Mouse (Mus musculus): ENCODE results near the gene Prpsap1. TPM values are rescaled to one million over a fixed set of nuclear protein-coding genes. Genes with fewer than 3 reads are reported as not detected.
A peak's percentile ranks its signal among the peaks of the same experiment; 100 is the strongest.

Gene Prpsap1
- total and polyA plus RNA-seq, 3 experiments: 79.8 to 114 (median 114) TPM

- peaks cover 0 to 3% of the 10 kb centered on the region in 2 experiments; a peak in 1 of 4 replicates for H3K4me1 ChIP-seq (ENCODE audit: control insufficient read depth in 1 of 2, insufficient read depth in 2 of 2)
- no peaks in the 10 kb centered on the region for H3K36me3 ChIP-seq (replicated peaks in 1 of 2; ENCODE audit: control insufficient read depth in 1 of 2, insufficient read depth in 1 of 2, low read length in 1 of 2)
- no peaks in the 10 kb centered on the region for H3K79me2 ChIP-seq (replicated peaks; ENCODE audit: control insufficient read depth, extremely low read depth, insufficient read depth, poor library complexity, severe bottlenecking)
- in situ Hi-C loops (cut with MboI; ENCODE audit: low pct_ligation_motif_present, low pct_unique_long_range_greater_than_20kb, low sequenced_read_pairs): no loop called here
- peaks cover 8% of the 10 kb centered on the region for H3K9me3 ChIP-seq (replicated peaks; ENCODE audit: low read length)
- no peak overlapping the region for H3K9ac ChIP-seq (ENCODE audit: insufficient read depth, low read depth)
- H3K27ac ChIP-seq (ENCODE audit: insufficient read depth, low read depth): no peak overlapping the region
- H3K4me3 ChIP-seq (replicated peaks in 1 of 3; ENCODE audit: low read depth in 2 of 3, low read length in 2 of 3, poor library complexity in 1 of 3): no peak overlapping the region
- peaks cover 28% of the 10 kb centered on the region for H3K27me3 ChIP-seq (replicated peaks)
- H3K4me2 ChIP-seq (ENCODE audit: insufficient read depth, low read depth, poor library complexity, severe bottlenecking): no peak overlapping the region
- DNase-seq (ENCODE audit: extremely low read depth): no peak
- dilution Hi-C loops (cut with MboI; ENCODE audit: extremely low pct_ligation_motif_present, extremely low pct_unique_long_range_greater_than_20kb, low sequenced_read_pairs): no loop called here
- no peak for TF ChIP-seq GABPA (IDR thresholded peaks at IDR 0.05; ENCODE audit: insufficient replicate concordance, low read depth, low read length)
- TF ChIP-seq BHLHE40 (IDR thresholded peaks at IDR 0.05; ENCODE audit: low read depth, low read length): peak; percentile 24; the same call in 1 of the 2 replicates
Measured at GRCm38 (mm10) chr11:116513531-116514038, 19.6 kb upstream of the Prpsap1 start.

- in situ Hi-C loops (cut with MboI; ENCODE audit: low pct_ligation_motif_present, low pct_unique_long_range_greater_than_20kb, low sequenced_read_pairs): no loop called here
Measured at GRCm38 (mm10) chr11:116512987-116513386, 19.0 kb upstream of the Prpsap1 start.

GRCm38 (mm10) chr11:116512154-116512553, 18.2 kb upstream of the Prpsap1 start:
- Histone ChIP-seq H3K9ac (ENCODE audit: insufficient read depth, low read depth) (no peak overlapping the region), H3K27ac (ENCODE audit: insufficient read depth, low read depth) (no peak overlapping the region), H3K4me3 (replicated peaks in 1 of 3; ENCODE audit: low read depth in 2 of 3, low read length in 2 of 3, poor library complexity in 1 of 3) (no peak overlapping the region), H3K36me3 (replicated peaks in 1 of 2; ENCODE audit: control insufficient read depth in 1 of 2, insufficient read depth in 1 of 2, low read length in 1 of 2) (no peaks in the 10 kb centered on the region), H3K4me1 (ENCODE audit: control insufficient read depth in 1 of 2, insufficient read depth in 2 of 2) (peaks cover 0 to 3% of the 10 kb centered on the region in 2 experiments; a peak in 1 of 4 replicates), H3K9me3 (replicated peaks; ENCODE audit: low read length) (peaks cover 8% of the 10 kb centered on the region), H3K27me3 (replicated peaks) (peaks cover 27% of the 10 kb centered on the region), H3K79me2 (replicated peaks; ENCODE audit: control insufficient read depth, extremely low read depth, insufficient read depth, poor library complexity, severe bottlenecking) (no peaks in the 10 kb centered on the region), H3K4me2 (ENCODE audit: insufficient read depth, low read depth, poor library complexity, severe bottlenecking) (no peak overlapping the region)
- dilution Hi-C loops (cut with MboI; ENCODE audit: extremely low pct_ligation_motif_present, extremely low pct_unique_long_range_greater_than_20kb, low sequenced_read_pairs): no loop called here
- TF ChIP-seq ZNF384 (IDR thresholded peaks at IDR 0.05; ENCODE audit: low read depth, low read length): no peak
- TF ChIP-seq TBP (conservative IDR thresholded peaks at IDR 0.05; ENCODE audit: low read depth, low read length): no peak
- TF ChIP-seq ETS1 (conservative IDR thresholded peaks at IDR 0.05; ENCODE audit: low read depth, low read length): no peak
- TF ChIP-seq E2F4 (IDR thresholded peaks at IDR 0.05; ENCODE audit: insufficient replicate concordance, low read depth, low read length): no peak
- TF ChIP-seq MYC (IDR thresholded peaks at IDR 0.05; ENCODE audit: low read depth, low read length): no peak
- TF ChIP-seq PAX5 (IDR thresholded peaks at IDR 0.05; ENCODE audit: low read length): no peak
- in situ Hi-C loops (cut with MboI; ENCODE audit: low pct_ligation_motif_present, low pct_unique_long_range_greater_than_20kb, low sequenced_read_pairs): no loop called here
- DNase-seq (ENCODE audit: extremely low read depth): no peak

More at GRCm38 (mm10) chr11:116512987-116513386, 19.0 kb upstream of the Prpsap1 start:
- peaks cover 0 to 3% of the 10 kb centered on the region in 2 experiments; a peak in 1 of 4 replicates for H3K4me1 ChIP-seq (ENCODE audit: control insufficient read depth in 1 of 2, insufficient read depth in 2 of 2)
- TF ChIP-seq MYC (IDR thresholded peaks at IDR 0.05; ENCODE audit: low read depth, low read length) (no peak), MAX (IDR thresholded peaks at IDR 0.05; ENCODE audit: low read length) (no peak), CHD1 (IDR thresholded peaks at IDR 0.05; ENCODE audit: low read depth, low read length) (no peak), E2F4 (IDR thresholded peaks at IDR 0.05; ENCODE audit: insufficient replicate concordance, low read depth, low read length) (no peak), TBP (conservative IDR thresholded peaks at IDR 0.05; ENCODE audit: low read depth, low read length) (no peak), MAFK (IDR thresholded peaks at IDR 0.05; ENCODE audit: insufficient replicate concordance, low read length) (no peak), NRF1 (IDR thresholded peaks at IDR 0.05; ENCODE audit: low read depth, low read length) (no peak), TCF12 (IDR thresholded peaks at IDR 0.05; ENCODE audit: low read depth, low read length) (no peak), ELF1 (IDR thresholded peaks at IDR 0.05; ENCODE audit: low read depth, low read length) (no peak), EP300 (IDR thresholded peaks at IDR 0.05; ENCODE audit: low read length) (no peak), RCOR1 (conservative IDR thresholded peaks at IDR 0.05; ENCODE audit: low read depth, low read length) (no peak), CHD2 (IDR thresholded peaks at IDR 0.05; ENCODE audit: low read length) (no peak)
- peaks cover 26% of the 10 kb centered on the region for H3K27me3 ChIP-seq (replicated peaks)
- no peaks in the 10 kb centered on the region for H3K79me2 ChIP-seq (replicated peaks; ENCODE audit: control insufficient read depth, extremely low read depth, insufficient read depth, poor library complexity, severe bottlenecking)
- H3K4me2 ChIP-seq (ENCODE audit: insufficient read depth, low read depth, poor library complexity, severe bottlenecking): no peak overlapping the region
- peaks cover 8% of the 10 kb centered on the region for H3K9me3 ChIP-seq (replicated peaks; ENCODE audit: low read length)
- dilution Hi-C loops (cut with MboI; ENCODE audit: extremely low pct_ligation_motif_present, extremely low pct_unique_long_range_greater_than_20kb, low sequenced_read_pairs): no loop called here
- DNase-seq (ENCODE audit: extremely low read depth): no peak
- no peak overlapping the region for H3K9ac ChIP-seq (ENCODE audit: insufficient read depth, low read depth)
- H3K27ac ChIP-seq (ENCODE audit: insufficient read depth, low read depth): no peak overlapping the region
- no peak overlapping the region for H3K4me3 ChIP-seq (replicated peaks in 1 of 3; ENCODE audit: low read depth in 2 of 3, low read length in 2 of 3, poor library complexity in 1 of 3)
- no peaks in the 10 kb centered on the region for H3K36me3 ChIP-seq (replicated peaks in 1 of 2; ENCODE audit: control insufficient read depth in 1 of 2, insufficient read depth in 1 of 2, low read length in 1 of 2)

Data from CH12.LX (cell line).